Mouse (Mus musculus) forebrain, embryonic 10.5 days (tissue): Measurements from ENCODE around the gene Kcnq4. TPM values are rescaled to one million over a fixed set of nuclear protein-coding genes. Genes with fewer than 3 reads are reported as not detected.

Experiments
- DNase-seq: peaks from one replicate; pipeline ENCODE4 v3.0.0-alpha.2; 2017; ENCODE audit warnings: low spot score; ENCODE audit errors: extremely low spot score
- H3K27ac ChIP-seq: fragments of 300-500 bp; sonication (generic); 2 replicates; pipeline ENCODE4 v1.5.1; 2016; ENCODE audit warnings: mild to moderate bottlenecking
- H3K27me3 ChIP-seq: fragments of 300-500 bp; sonication (generic); 2 replicates; pipeline ENCODE4 v1.6.1; 2016; ENCODE audit warnings: mild to moderate bottlenecking; ENCODE audit not compliant: poor library complexity, severe bottlenecking
- H3K36me3 ChIP-seq: fragments of 300-500 bp; sonication (generic); replicated peaks from 2 replicates; pipeline ENCODE4 v1.6.1; 2016; ENCODE audit warnings: mild to moderate bottlenecking, moderate library complexity
- H3K4me1 ChIP-seq: fragments of 300-500 bp; sonication (generic); 2 replicates; pipeline ENCODE4 v1.6.1; 2016
- H3K4me3 ChIP-seq: fragments of 300-500 bp; sonication (generic); 2 replicates; pipeline ENCODE4 v1.5.1; 2016; ENCODE audit warnings: mild to moderate bottlenecking, moderate library complexity
- H3K9me3 ChIP-seq: fragments of 300-500 bp; sonication (generic); 2 replicates; pipeline ENCODE4 v1.6.1; 2016; ENCODE audit warnings: mild to moderate bottlenecking, moderate library complexity
- WGBS: fragments of 180-500 bp; shearing (Covaris S2); methylation state at CpG from one replicate; pipeline ENCODE4 v1.1.7; 2016; 5-methylcytosine and 5-hydroxymethylcytosine counted together
- polyA plus RNA-seq: library from polyadenylated mRNA; unstranded; fragments of >200 nt; fragmentation: Nextera tagmentation; extraction: Ambion mirVana; gene quantifications from 2 replicates; pipeline ENCODE4 v1.2.1, GENCODE M21; 2016

The Kcnq4 gene
- polyA plus RNA-seq, 1 experiment from 2014 or later, result 1.8 TPM

GRCm38 (mm10) chr4:120683278-120683997 is 65.0 kb downstream of the Kcnq4 start:
- Histone ChIP-seq H3K27me3 (0 out of 2 replicates have a peak, but pooled peaks cover 3% of the 10 kb centered on the region), H3K36me3 (no peaks in the 10 kb centered on the region), H3K4me1 (peaks cover 10% of the 10 kb centered on the region), H3K9me3 (no peaks in the 10 kb centered on the region), H3K4me3 (no peak overlapping the region), H3K27ac (no peak overlapping the region)
- 65% methylated on average over 9 of the region's 9 CpGs for WGBS
- no peak for DNase-seq

GRCm38 (mm10) chr4:120682168-120682567 is 66.2 kb downstream of the Kcnq4 start:
- DNase-seq, result peak; percentile 74
- Histone ChIP-seq H3K36me3 (no peaks in the 10 kb centered on the region), H3K27me3 (0 out of 2 replicates have a peak, but pooled peaks cover 3% of the 10 kb centered on the region), H3K27ac (no peak overlapping the region), H3K4me3 (no peak overlapping the region), H3K9me3 (no peaks in the 10 kb centered on the region), H3K4me1 (peaks cover 8% of the 10 kb centered on the region)
- 36% methylated on average over 10 of the region's 10 CpGs for WGBS

DNA sequence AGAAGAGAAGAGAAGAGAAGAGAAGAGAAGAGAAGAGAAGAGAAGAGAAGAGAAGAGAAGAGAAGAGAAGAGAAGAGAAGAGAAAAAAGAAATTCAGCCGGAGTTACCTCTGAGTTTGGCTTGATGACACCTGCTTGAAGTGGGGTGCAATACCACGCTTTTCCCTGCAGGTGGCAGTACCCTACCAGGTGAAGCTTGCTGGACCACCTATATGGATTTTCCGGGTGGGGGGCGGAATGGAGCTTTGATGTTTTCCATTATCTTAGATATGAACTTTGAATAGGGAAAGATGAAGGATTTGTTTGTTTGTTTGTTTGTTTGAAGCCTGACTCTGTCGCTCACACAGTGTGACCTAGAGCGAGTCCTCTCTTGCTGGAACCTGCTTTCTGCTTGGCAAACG is 67.5 kb downstream of the Kcnq4 start:
- Histone ChIP-seq H3K4me3 (no peak overlapping the region), H3K27ac (no peak overlapping the region), H3K9me3 (no peaks in the 10 kb centered on the region), H3K27me3 (0 out of 2 replicates have a peak, but pooled peaks cover 3% of the 10 kb centered on the region), H3K4me1 (peaks cover 5% of the 10 kb centered on the region), H3K36me3 (no peaks in the 10 kb centered on the region)
- DNase-seq, result no peak
- 58% methylated on average over 7 of the region's 7 CpGs for WGBS

DNA sequence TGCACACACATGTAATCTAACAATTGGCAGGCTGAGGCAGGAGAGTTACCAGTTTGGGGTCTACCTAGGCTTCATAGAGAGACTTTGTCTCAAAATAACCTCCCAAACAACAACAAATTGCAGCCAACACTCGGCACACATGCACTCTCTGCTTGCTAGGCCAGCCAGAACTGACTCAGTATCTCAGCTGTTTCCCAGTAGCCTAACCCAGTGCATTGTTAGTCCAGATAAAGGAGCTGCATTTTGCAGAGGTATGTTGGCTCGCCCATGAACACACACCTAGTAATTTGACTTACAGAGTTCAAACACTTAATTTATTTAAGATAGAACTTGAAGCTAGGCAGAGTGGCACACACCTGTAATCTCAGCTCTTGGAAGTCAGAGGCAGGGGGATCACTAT is 72.8 kb downstream of the Kcnq4 start:
- no peaks in the 10 kb centered on the region for H3K9me3 ChIP-seq
- H3K27me3 ChIP-seq, result peaks cover 24% of the 10 kb centered on the region
- 75% methylated on average over 2 of the region's 2 CpGs for WGBS
- H3K4me3 ChIP-seq, result no peak overlapping the region
- peaks cover 6% of the 10 kb centered on the region; the same call in 1 of the 2 replicates for H3K4me1 ChIP-seq
- DNase-seq, result no peak
- no peak overlapping the region for H3K27ac ChIP-seq
- H3K36me3 ChIP-seq, result no peaks in the 10 kb centered on the region

DNA sequence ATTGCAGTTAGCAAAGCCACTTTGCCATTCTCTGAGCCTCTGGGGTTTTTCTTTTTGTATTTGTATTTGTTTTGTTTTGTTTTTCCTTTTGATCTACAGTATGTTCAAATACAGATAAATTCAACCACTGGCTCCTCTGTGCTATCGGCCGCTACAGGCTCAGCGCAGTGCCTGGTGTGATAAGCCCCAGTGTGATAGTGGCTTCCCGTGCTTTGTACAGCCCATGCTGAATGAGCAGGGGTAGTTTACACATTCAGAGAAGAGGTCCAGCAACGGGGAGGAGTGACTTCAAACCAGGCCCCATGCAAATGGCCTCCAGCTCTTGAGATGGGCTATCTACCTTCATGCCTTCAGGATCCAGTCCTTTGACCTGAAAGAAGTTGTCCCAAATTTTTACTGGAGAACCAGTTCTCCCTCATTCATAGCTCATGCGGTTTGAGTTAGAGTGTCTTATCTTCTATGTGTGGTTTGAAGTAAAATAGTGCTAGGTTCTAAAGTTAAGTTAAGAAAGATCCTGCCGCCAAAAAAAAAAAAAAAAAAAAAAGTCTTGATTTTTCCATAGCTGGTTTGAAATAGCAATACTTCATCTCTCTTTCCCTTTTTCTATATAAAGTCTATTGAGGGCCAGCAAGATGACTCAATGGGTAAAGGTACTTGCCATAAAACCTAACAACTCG is 73.5 kb downstream of the Kcnq4 start:
- H3K27ac ChIP-seq, result no peak overlapping the region
- no peaks in the 10 kb centered on the region for H3K36me3 ChIP-seq
- WGBS, result 85% methylated on average over 8 of the region's 8 CpGs
- H3K9me3 ChIP-seq, result no peaks in the 10 kb centered on the region
- no peak for DNase-seq
- peaks cover 31% of the 10 kb centered on the region for H3K27me3 ChIP-seq
- H3K4me3 ChIP-seq, result no peak overlapping the region
- H3K4me1 ChIP-seq, result peaks cover 6% of the 10 kb centered on the region; the same call in 1 of the 2 replicates

GRCm38 (mm10) chr4:120673606-120674005 is 74.8 kb downstream of the Kcnq4 start:
- DNase-seq, result no peak
- H3K27me3 ChIP-seq, result peaks cover 44% of the 10 kb centered on the region
- no peak overlapping the region for H3K4me3 ChIP-seq
- peaks cover 6% of the 10 kb centered on the region; the same call in 1 of the 2 replicates for H3K4me1 ChIP-seq
- H3K9me3 ChIP-seq, result no peaks in the 10 kb centered on the region
- 91% methylated on average over 3 of the region's 3 CpGs for WGBS
- H3K27ac ChIP-seq, result peak overlapping the region; percentile 48; the same call in 1 of the 2 replicates
- H3K36me3 ChIP-seq, result no peaks in the 10 kb centered on the region

DNA sequence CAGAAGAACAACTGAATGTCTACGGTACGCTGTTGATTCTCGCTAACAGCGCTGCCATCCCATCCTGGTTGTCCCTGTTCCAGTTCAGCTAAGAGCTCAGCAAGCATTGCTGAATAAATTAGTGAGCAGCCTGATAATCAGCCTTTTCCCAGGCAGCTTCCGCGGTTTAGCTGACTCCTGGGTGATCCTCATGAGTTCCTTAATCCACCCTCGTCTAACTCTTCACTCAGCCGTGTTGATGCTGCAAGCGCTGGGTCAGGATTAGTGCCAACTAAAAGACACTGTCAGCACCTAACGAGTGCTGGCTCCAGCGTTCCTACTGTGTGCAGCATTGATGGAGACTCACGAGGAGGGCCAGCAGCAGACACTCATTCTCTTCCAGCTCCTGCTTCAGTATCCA is 77.4 kb downstream of the Kcnq4 start:
- WGBS, result 35% methylated on average over 12 of the region's 12 CpGs
- Histone ChIP-seq H3K27me3 (peaks cover 69% of the 10 kb centered on the region), H3K4me1 (peaks cover 23% of the 10 kb centered on the region), H3K36me3 (no peaks in the 10 kb centered on the region), H3K27ac (0 out of 2 replicates have a peak overlapping the region, but pooled peaks have one; percentile 18), H3K9me3 (no peaks in the 10 kb centered on the region), H3K4me3 (no peak overlapping the region)
- no peak for DNase-seq

DNA sequence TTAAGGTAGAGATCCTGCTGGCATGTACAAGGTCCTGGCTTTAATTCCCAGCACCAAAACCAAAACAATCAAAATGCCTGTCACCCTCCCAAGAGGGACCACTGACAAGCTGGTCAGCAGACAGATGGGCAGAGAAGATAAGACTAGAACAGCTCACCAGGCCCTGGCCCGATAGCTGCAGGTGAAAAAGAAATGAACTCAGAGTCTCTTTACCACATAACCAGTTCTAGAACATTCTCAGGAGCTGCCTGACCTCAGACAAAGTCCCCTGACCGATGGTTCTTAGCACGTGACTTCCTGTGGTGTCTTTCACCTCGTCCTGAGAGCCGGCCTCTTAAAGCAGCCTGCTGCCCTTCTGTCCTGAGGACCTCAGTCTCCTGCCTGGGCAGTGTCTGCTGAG is 78.8 kb downstream of the Kcnq4 start:
- no peak overlapping the region for H3K4me3 ChIP-seq
- H3K9me3 ChIP-seq, result no peaks in the 10 kb centered on the region
- no peak for DNase-seq
- no peaks in the 10 kb centered on the region for H3K36me3 ChIP-seq
- H3K4me1 ChIP-seq, result peaks cover 26% of the 10 kb centered on the region
- WGBS, result 78% methylated on average over 5 of the region's 5 CpGs
- no peak overlapping the region for H3K27ac ChIP-seq
- H3K27me3 ChIP-seq, result peaks cover 73% of the 10 kb centered on the region

- no peak overlapping the region for H3K27ac ChIP-seq
- no peaks in the 10 kb centered on the region for H3K36me3 ChIP-seq
- peaks cover 26% of the 10 kb centered on the region for H3K4me1 ChIP-seq
- no peak for DNase-seq
- no peak overlapping the region for H3K4me3 ChIP-seq
- 91% methylated on average over 4 of the region's 4 CpGs for WGBS
- H3K27me3 ChIP-seq, result peaks cover 71% of the 10 kb centered on the region
- H3K9me3 ChIP-seq, result no peaks in the 10 kb centered on the region
Measured at GRCm38 (mm10) chr4:120668551-120668950, 79.9 kb downstream of the Kcnq4 start.

- Histone ChIP-seq H3K4me1 (peaks cover 26% of the 10 kb centered on the region), H3K27ac (peak overlapping the region; percentile 79), H3K4me3 (peak overlapping the region; percentile 78), H3K27me3 (peaks cover 71% of the 10 kb centered on the region), H3K36me3 (no peaks in the 10 kb centered on the region), H3K9me3 (no peaks in the 10 kb centered on the region)
- DNase-seq, result no peak
- 8% methylated on average over 10 of the region's 10 CpGs for WGBS
Measured at GRCm38 (mm10) chr4:120667555-120667954, 80.9 kb downstream of the Kcnq4 start.

DNA sequence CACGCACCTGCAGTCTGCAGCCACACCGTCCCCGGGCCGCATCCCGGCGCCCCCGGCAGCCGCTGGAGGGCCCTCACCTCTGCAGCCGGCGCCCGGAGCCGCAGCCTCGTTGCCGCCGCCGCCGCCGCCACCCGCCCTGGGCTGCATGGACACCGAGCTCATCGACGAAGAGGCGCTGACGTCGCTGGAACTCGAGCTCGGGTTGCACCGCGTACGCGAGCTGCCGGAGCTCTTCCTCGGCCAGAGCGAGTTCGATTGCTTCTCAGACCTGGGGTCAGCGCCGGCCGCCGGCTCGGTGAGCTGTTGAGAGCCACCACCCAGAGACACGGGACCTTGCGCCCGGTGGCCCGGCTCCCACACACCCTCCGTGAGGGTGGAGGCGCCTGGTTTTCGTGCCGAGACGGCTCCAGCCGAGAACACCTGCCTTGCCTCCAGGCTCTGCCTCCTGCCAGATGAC is 81.3 kb downstream of the Kcnq4 start:
- Histone ChIP-seq H3K27me3 (peaks cover 67% of the 10 kb centered on the region), H3K4me1 (peaks cover 26% of the 10 kb centered on the region), H3K27ac (peak overlapping the region; percentile 79), H3K4me3 (peak overlapping the region; percentile 78), H3K36me3 (no peaks in the 10 kb centered on the region), H3K9me3 (no peaks in the 10 kb centered on the region)
- WGBS, result under 1% methylated on average over 50 of the region's 50 CpGs
- peak; percentile 70 for DNase-seq

DNA sequence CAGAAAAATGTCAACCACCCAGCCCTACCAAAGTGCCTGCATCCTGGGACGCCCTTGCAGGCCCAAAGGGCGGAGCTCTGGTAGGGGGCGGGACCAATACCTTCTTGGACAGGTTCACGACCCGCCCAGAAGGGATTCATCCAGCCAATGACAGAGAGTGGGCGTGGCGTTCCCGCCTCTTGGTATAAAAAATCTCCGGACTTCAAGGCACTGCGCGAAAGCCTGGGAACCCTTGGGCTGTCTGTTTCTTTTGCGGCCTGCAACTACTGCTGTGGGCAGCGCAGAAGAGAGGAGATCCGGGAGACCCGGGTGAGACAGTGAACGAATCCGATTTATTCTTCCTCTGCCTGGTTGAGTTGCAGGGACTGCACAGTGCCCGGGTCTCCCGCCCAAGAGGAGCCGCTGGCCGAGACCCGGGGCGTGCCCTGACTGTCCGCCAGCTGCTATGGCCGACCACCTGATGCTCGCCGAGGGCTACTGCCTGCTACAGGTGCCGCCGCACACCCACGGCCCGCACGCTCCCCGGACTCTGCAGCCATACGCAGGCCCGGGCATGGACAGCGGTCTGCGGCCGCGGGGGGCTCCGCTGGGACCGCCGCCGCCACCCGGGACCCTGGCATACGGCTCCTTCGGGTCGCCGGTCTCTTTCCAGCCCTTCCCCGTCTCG is 81.9 kb downstream of the Kcnq4 start, which contains the start of gene Cited4:
TSS of gene Cited4 (plus strand) at position 215 of the 667 bp plus-strand sequence.
- peak within 1 kb of the TSS; percentile 78 for H3K4me3 ChIP-seq
- peak; percentile 91 for DNase-seq
- peaks cover 61% of the 10 kb centered on the region for H3K27me3 ChIP-seq
- peaks cover 26% of the 10 kb centered on the region for H3K4me1 ChIP-seq
- under 1% methylated on average over 50 of the region's 50 CpGs for WGBS
- peak within 1 kb of the TSS; percentile 79 for H3K27ac ChIP-seq
- H3K36me3 ChIP-seq, result no peaks in the 10 kb centered on the region
- H3K9me3 ChIP-seq, result no peaks in the 10 kb centered on the region
